Mouse (Mus musculus) 416B (cell line): ENCODE results near the gene St3gal3.
A peak's percentile ranks its signal among the peaks of the same experiment; 100 is the strongest.

Source experiments
- DNase-seq: peaks from one replicate; pipeline ENCODE4 v3.0.0; 2011; ENCODE audit warnings: low read depth

The St3gal3 gene

GRCm38 (mm10) chr4:117984206-117984605 is 150.5 kb downstream of the St3gal3 start:
- no peak for DNase-seq

DNA sequence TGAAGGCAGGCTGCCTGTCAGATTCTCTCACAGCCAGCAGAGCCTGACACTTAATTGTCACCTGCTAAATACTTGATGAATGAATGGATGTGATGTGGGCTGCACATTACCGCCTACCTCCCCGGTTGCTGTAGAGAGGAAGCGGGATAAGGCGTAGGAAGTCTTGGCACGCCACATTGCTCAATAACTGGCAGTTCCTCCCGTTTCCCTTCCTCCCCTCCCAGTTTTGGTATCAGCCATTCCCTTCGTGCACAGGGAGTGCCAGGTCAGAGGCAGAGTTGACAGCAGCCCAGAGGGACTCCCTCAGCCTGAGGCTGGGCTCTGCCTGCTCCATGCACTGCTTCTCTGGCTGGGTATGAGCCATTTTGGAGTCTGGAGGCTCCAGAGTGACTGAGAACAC is 152.0 kb downstream of the St3gal3 start:
- DNase-seq = no peak

- peak; percentile 72 for DNase-seq
Observed at GRCm38 (mm10) chr4:117981518-117981917, 153.2 kb downstream of the St3gal3 start.

DNA sequence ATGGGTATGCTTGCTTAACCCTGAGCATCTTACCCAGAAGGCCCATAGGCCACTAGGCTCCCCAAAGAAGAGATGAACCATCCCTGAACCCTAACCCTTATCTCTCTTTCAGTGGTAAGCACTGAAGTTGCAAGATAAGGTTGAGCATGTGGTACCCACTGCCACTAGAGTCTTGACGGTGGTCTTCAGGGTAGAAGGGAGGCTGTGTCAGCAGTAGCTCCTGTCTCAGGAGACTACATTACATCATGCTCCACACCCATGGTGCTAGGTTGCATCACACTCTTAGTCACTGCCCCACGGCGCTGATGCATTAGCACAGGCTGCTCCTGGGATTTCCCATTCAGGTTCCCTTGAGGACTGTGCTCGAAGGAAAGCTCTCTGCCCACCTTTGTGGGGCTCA is 154.6 kb downstream of the St3gal3 start:
- peak; percentile 61 for DNase-seq

- no peak for DNase-seq
Observed at GRCm38 (mm10) chr4:117979181-117979580, 155.5 kb downstream of the St3gal3 start.

DNA sequence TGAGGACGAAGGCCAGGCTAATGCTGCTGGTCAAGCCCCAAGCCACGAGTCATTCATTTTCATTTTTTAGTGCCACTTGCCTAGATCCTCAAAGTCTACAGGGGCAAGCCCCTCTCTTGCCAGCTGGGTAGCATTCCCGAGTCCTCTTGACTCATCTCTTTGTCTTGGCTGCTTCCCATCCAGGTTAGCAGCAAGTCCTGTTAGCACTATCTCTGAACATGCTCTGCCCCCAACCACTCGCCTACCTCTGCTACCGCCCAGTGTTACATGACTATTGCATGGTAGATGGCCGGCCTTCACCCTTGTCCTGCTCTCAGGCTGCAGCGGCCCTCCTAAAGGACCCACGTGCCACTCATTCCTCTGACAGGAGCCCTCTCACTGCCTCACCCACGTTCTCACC is 156.4 kb downstream of the St3gal3 start:
- no peak for DNase-seq

GRCm38 (mm10) chr4:117977841-117978240 is 156.9 kb downstream of the St3gal3 start:
- no peak for DNase-seq

GRCm38 (mm10) chr4:117977371-117977770 is 157.3 kb downstream of the St3gal3 start:
- DNase-seq = no peak

DNA sequence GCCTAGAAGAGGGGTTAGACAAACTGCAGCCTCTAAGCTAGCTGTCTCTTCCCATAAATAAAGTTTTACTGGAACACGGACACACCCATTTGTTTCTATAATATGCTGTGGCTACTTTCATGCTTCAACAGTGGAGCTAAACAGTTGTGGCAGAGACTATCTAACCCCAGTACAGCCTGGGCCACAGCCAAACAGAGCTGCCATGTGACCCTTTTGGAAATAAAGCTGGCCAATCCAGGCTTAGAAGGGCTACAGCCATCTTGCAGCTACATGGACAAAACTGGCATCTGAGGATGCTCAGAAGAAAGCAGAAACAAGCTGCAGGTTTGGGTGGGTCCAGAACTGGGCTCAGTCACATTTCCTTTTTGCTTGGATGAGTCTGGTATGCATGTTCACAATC is 158.9 kb downstream of the St3gal3 start:
- no peak for DNase-seq

DNA sequence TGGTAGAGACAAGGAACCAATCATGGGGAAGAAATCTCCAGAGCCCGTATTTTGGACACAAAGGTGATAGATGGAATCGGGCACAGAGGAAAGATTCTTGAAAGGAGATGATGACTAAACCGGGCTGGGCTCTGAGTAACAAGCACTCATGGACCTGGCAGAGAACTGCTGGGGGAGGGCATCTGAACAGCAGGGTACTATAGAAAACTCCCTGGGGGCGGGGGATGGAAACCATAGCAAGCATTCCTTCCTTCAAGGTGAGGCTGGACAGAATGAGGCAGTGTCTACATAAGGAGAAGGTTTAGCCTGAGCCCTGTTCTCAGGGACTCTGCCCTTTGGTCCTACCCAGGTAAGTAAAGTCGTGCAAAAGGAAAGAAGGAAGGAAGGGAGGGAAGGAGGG is 160.0 kb downstream of the St3gal3 start:
- DNase-seq = no peak

GRCm38 (mm10) chr4:117972999-117973398 is 161.7 kb downstream of the St3gal3 start:
- no peak for DNase-seq

GRCm38 (mm10) chr4:117964346-117965025 is 170.2 kb downstream of the St3gal3 start:
- DNase-seq = no peak

GRCm38 (mm10) chr4:117957492-117957891 is 177.2 kb downstream of the St3gal3 start:
- DNase-seq = no peak

- no peak for DNase-seq
Observed at GRCm38 (mm10) chr4:117947493-117947892, 187.2 kb downstream of the St3gal3 start.

DNA sequence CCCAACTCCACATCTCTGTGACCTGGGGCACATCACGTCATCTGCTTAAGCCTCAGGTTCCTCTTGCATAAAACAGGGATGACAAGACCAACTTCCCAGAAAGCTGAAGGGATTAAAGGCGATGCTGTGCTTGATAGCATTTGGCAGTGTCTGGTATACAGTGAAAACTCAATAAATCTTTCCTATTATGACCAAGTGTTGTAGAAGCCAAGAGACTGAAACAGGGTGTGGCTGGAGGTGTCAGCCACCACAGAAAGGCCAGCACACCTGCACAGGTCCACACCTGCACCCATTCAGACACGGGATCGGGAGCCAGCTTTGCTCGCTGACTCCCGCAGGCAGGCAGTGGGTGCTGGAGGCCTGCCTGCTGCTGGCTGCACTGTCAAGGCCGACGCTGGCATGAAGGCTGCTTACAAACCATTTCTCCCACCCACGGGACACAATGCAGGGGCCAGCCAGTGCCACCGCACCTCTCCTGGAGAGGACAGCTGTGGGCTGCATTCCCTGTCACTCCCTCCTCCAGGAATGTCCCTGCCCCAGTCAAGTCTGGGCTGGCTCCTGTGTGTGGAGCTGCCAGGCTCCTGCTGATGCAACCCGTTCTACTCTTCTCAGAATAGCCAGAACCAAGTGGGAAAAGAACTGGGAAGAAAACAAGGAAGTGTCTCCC is 187.9 kb downstream of the St3gal3 start:
- no peak for DNase-seq

DNA sequence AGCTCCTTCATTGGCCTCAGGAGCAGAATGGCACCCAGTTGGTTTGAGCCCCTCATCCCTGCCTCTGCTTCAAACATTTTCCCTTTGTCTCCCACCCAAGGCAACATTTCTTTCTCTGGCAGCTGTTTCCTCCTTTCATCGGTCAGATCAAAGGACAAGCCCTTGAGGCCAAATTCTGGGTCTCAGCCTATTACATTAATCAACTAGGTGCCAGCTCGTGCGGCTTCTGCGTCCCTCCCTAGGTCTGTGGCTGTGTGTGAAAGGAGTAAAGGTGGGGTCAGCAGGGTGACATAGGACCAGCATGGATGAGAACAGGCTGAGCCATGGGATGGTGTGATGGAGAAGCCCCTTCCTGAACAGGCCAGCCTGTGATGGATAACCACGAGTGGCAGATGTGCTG is 191.4 kb downstream of the St3gal3 start:
- DNase-seq = no peak

DNA sequence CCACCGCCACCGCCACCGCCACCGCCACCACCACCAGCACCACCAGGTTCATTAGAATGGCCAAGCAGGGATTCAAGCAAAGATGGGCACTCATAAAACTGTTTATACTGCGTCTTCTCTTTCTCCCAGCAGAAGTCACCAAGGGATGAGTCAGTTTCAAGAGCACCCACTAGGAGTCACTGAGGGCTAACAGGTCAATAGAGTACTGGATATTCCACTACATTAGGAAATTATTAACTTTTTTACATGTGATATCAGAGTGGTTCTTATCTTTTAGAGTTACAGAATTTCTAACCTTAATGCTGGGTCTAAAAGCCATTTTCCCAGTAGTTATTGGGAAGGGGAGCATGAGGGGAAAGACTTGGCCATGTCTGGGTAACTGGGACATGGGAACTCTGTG is 197.8 kb downstream of the St3gal3 start:
- DNase-seq = no peak

DNA sequence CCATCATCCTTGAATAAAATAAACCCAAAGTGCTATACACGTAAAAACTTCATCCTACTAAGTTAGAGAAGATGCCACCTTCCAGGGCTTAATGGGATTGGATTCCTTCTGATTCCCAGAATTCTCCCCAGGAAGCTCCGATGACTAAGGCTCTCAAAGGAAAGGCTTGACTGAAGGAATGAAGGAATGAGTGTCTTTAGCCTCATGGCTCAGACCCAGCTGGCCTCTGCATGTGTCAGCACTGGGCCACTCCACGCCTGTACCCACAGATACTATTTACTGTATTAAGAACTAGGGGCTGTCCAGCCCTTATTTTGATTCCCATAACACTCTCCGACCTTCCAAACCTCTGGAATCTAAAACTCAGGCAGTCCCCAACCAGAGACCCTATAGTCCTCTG is 200.6 kb downstream of the St3gal3 start:
- no peak for DNase-seq

GRCm38 (mm10) chr4:117933248-117933647 is 201.5 kb downstream of the St3gal3 start:
- no peak for DNase-seq

- DNase-seq = no peak
Observed at GRCm38 (mm10) chr4:117929391-117929881, 205.3 kb downstream of the St3gal3 start, which contains the start of gene Artn. TSS of gene Artn (minus strand) at chr4:117929763.

- DNase-seq = peak; percentile 41
Observed at GRCm38 (mm10) chr4:117928699-117929241, 205.9 kb downstream of the St3gal3 start.

- DNase-seq = peak; percentile 15
Observed at GRCm38 (mm10) chr4:117928234-117928633, 206.5 kb downstream of the St3gal3 start.
